Mouse (Mus musculus) heart, embryonic 13.5 days (tissue): Measurements from ENCODE around the gene Stub1. TPM values are rescaled to one million over a fixed set of nuclear protein-coding genes. Genes with fewer than 3 reads are reported as not detected.

ENCODE experiments used
- ATAC-seq: fragments of 200-750 bp; cut with Nextera tagmentation; 2 replicates; pipeline ENCODE4 v1.8.0; 2017; ENCODE audit warnings: moderate TSS enrichment; ENCODE audit not compliant: insufficient number of reproducible peaks, low FRiP score, low TSS enrichment; ENCODE audit errors: extremely low read depth
- H3K27ac ChIP-seq: fragments of 300-500 bp; sonication (generic); replicated peaks from 2 replicates; pipeline ENCODE4 v1.5.1; 2015; ENCODE audit warnings: moderate library complexity, mild to moderate bottlenecking, inconsistent platforms
- H3K27me3 ChIP-seq: fragments of 300-500 bp; sonication (generic); replicated peaks from 2 replicates; pipeline ENCODE4 v1.6.1; 2015; ENCODE audit warnings: mild to moderate bottlenecking, inconsistent platforms
- H3K36me3 ChIP-seq: fragments of 300-500 bp; sonication (generic); 2 replicates; pipeline ENCODE4 v1.6.1; 2015; ENCODE audit warnings: mild to moderate bottlenecking, inconsistent platforms
- H3K4me1 ChIP-seq: fragments of 300-500 bp; sonication (generic); 2 replicates; pipeline ENCODE4 v1.6.1; 2015; ENCODE audit warnings: inconsistent platforms
- H3K4me2 ChIP-seq: fragments of 300-500 bp; sonication (generic); 2 replicates; pipeline ENCODE4 v1.6.1; 2015; ENCODE audit warnings: inconsistent platforms, mild to moderate bottlenecking, moderate library complexity
- H3K4me3 ChIP-seq: fragments of 300-500 bp; sonication (generic); 2 replicates; pipeline ENCODE4 v1.5.1; 2015; ENCODE audit warnings: moderate library complexity, mild to moderate bottlenecking, inconsistent platforms
- H3K9ac ChIP-seq: fragments of 300-500 bp; sonication (generic); 2 replicates; pipeline ENCODE4 v1.6.1; 2015; ENCODE audit warnings: inconsistent platforms, mild to moderate bottlenecking, moderate library complexity
- H3K9me3 ChIP-seq: fragments of 300-500 bp; sonication (generic); 2 replicates; pipeline ENCODE4 v1.6.1; 2016; ENCODE audit warnings: inconsistent platforms
- WGBS: fragments of 180-500 bp; shearing (Covaris S2); methylation state at CpG from one replicate; pipeline ENCODE4 v1.1.7; 2015; ENCODE audit warnings: mixed read lengths; 5-methylcytosine and 5-hydroxymethylcytosine counted together
- polyA plus RNA-seq: library from polyadenylated mRNA; unstranded; fragments of >200 nt; fragmentation: Nextera tagmentation; extraction: Ambion mirVana; gene quantifications from 2 replicates; pipeline ENCODE4 v1.2.1, GENCODE M21; 2015

Stub1 gene
- polyA plus RNA-seq, 1 experiment from 2014 or later = 287 TPM

GRCm38 (mm10) chr17:25835816-25836215, 2.6 kb upstream of the Stub1 start:
- H3K36me3 ChIP-seq = peaks cover 63% of the 10 kb centered on the region
- no peak for ATAC-seq
- peaks cover 63% of the 10 kb centered on the region for H3K4me1 ChIP-seq
- H3K4me2 ChIP-seq = peak overlapping the region; percentile 86
- H3K9me3 ChIP-seq = no peaks in the 10 kb centered on the region
- 0 out of 2 replicates have a peak overlapping the region, but pooled peaks have one; percentile 74 for H3K27ac ChIP-seq
- H3K4me3 ChIP-seq = no peak overlapping the region
- H3K27me3 ChIP-seq = no peaks in the 10 kb centered on the region
- H3K9ac ChIP-seq = peak overlapping the region; percentile 92; the same call in 1 of the 2 replicates
- WGBS = 94% methylated on average over 16 of the region's 16 CpGs

- no peak overlapping the region for H3K27ac ChIP-seq
- H3K36me3 ChIP-seq = peaks cover 63% of the 10 kb centered on the region
- peak overlapping the region; percentile 99 for H3K4me2 ChIP-seq
- WGBS = 91% methylated on average over 7 of the region's 7 CpGs
- H3K9me3 ChIP-seq = no peaks in the 10 kb centered on the region
- H3K4me3 ChIP-seq = peak overlapping the region; percentile 74; the same call in 1 of the 2 replicates
- no peaks in the 10 kb centered on the region for H3K27me3 ChIP-seq
- ATAC-seq = no peak
- H3K4me1 ChIP-seq = peaks cover 68% of the 10 kb centered on the region
- peak overlapping the region; percentile 92 for H3K9ac ChIP-seq
Measured at GRCm38 (mm10) chr17:25835301-25835700, 2.1 kb upstream of the Stub1 start.

- H3K27me3 ChIP-seq = no peaks in the 10 kb centered on the region
- 85% methylated on average over 12 of the region's 12 CpGs for WGBS
- peak overlapping the region; percentile 74 for H3K4me3 ChIP-seq
- H3K36me3 ChIP-seq = peaks cover 63% of the 10 kb centered on the region
- no peaks in the 10 kb centered on the region for H3K9me3 ChIP-seq
- no peak for ATAC-seq
- peak overlapping the region; percentile 92 for H3K9ac ChIP-seq
- H3K4me1 ChIP-seq = peaks cover 74% of the 10 kb centered on the region
- H3K27ac ChIP-seq = peak overlapping the region; percentile 98
- peak overlapping the region; percentile 99 for H3K4me2 ChIP-seq
Measured at GRCm38 (mm10) chr17:25834595-25835222, 1.5 kb upstream of the Stub1 start.

- peak overlapping the region; percentile 98 for H3K27ac ChIP-seq
- no peaks in the 10 kb centered on the region for H3K9me3 ChIP-seq
- H3K36me3 ChIP-seq = peaks cover 58% of the 10 kb centered on the region
- WGBS = 21% methylated on average over 6 of the region's 6 CpGs
- no peaks in the 10 kb centered on the region for H3K27me3 ChIP-seq
- H3K4me2 ChIP-seq = peak overlapping the region; percentile 99
- no peak for ATAC-seq
- peak overlapping the region; percentile 92 for H3K9ac ChIP-seq
- H3K4me1 ChIP-seq = peaks cover 78% of the 10 kb centered on the region
- peak overlapping the region; percentile 74 for H3K4me3 ChIP-seq
Measured at GRCm38 (mm10) chr17:25833961-25834594, 874 bp upstream of the Stub1 start.

- ATAC-seq = peak; percentile 94
- Histone ChIP-seq H3K4me1 (peaks cover 81% of the 10 kb centered on the region), H3K27me3 (no peaks in the 10 kb centered on the region), H3K9me3 (no peaks in the 10 kb centered on the region), H3K4me3 (peak overlapping the region; percentile 74), H3K27ac (peak overlapping the region; percentile 98), H3K4me2 (peak overlapping the region; percentile 99), H3K36me3 (peaks cover 50% of the 10 kb centered on the region), H3K9ac (peak overlapping the region; percentile 92)
- WGBS = under 1% methylated on average over 77 of the region's 77 CpGs
Measured at GRCm38 (mm10) chr17:25832436-25833290, 541 bp downstream of the Stub1 start.

GRCm38 (mm10) chr17:25831451-25832281, 1.5 kb downstream of the Stub1 start:
- peak overlapping the region; percentile 74 for H3K4me3 ChIP-seq
- H3K27ac ChIP-seq = peak overlapping the region; percentile 98
- H3K36me3 ChIP-seq = peaks cover 57% of the 10 kb centered on the region
- WGBS = 46% methylated on average over 21 of the region's 21 CpGs
- H3K9ac ChIP-seq = peak overlapping the region; percentile 92
- H3K4me2 ChIP-seq = peak overlapping the region; percentile 99
- no peaks in the 10 kb centered on the region for H3K9me3 ChIP-seq
- H3K4me1 ChIP-seq = peaks cover 71% of the 10 kb centered on the region
- no peaks in the 10 kb centered on the region for H3K27me3 ChIP-seq
- ATAC-seq = no peak

- ATAC-seq = no peak
- Histone ChIP-seq H3K4me2 (peak overlapping the region; percentile 99), H3K27ac (no peak overlapping the region), H3K9ac (peak overlapping the region; percentile 92), H3K4me1 (peaks cover 64% of the 10 kb centered on the region), H3K27me3 (no peaks in the 10 kb centered on the region), H3K4me3 (peak overlapping the region; percentile 74), H3K9me3 (no peaks in the 10 kb centered on the region), H3K36me3 (peaks cover 63% of the 10 kb centered on the region)
- WGBS = 83% methylated on average over 14 of the region's 14 CpGs
Measured at GRCm38 (mm10) chr17:25830806-25831431, 2.3 kb downstream of the Stub1 start.

- Histone ChIP-seq H3K9me3 (no peaks in the 10 kb centered on the region), H3K9ac (peak overlapping the region; percentile 89), H3K4me3 (peak overlapping the region; percentile 74; the same call in 1 of the 2 replicates), H3K4me1 (peaks cover 58% of the 10 kb centered on the region), H3K27ac (no peak overlapping the region; the same call in 1 of the 2 replicates), H3K4me2 (peak overlapping the region; percentile 99), H3K36me3 (peaks cover 63% of the 10 kb centered on the region), H3K27me3 (no peaks in the 10 kb centered on the region)
- WGBS = 82% methylated on average over 4 of the region's 4 CpGs
- ATAC-seq = no peak
Measured at GRCm38 (mm10) chr17:25830200-25830753, 2.9 kb downstream of the Stub1 start.

- peaks cover 58% of the 10 kb centered on the region for H3K4me1 ChIP-seq
- no peaks in the 10 kb centered on the region for H3K27me3 ChIP-seq
- H3K36me3 ChIP-seq = peaks cover 57% of the 10 kb centered on the region
- peak overlapping the region; percentile 91 for H3K4me2 ChIP-seq
- no peaks in the 10 kb centered on the region for H3K9me3 ChIP-seq
- no peak for ATAC-seq
- peak overlapping the region; percentile 89 for H3K9ac ChIP-seq
- H3K4me3 ChIP-seq = peak overlapping the region; percentile 74
- peak overlapping the region; percentile 93 for H3K27ac ChIP-seq
- 38% methylated on average over 8 of the region's 8 CpGs for WGBS
Measured at GRCm38 (mm10) chr17:25829558-25830017, 3.6 kb downstream of the Stub1 start.
